Mouse (Mus musculus) lung, embryonic 16.5 days (tissue): ENCODE measurements around the gene Il17re. TPM values are rescaled to one million over a fixed set of nuclear protein-coding genes. Genes with fewer than 3 reads are reported as not detected.

Experiments
- ATAC-seq: fragments of 200-750 bp; cut with Nextera tagmentation; 2 replicates; pipeline ENCODE4 v1.8.0; 2017; ENCODE audit warnings: low read depth, mild to moderate bottlenecking, moderate library complexity
- H3K27ac ChIP-seq: fragments of 300-500 bp; sonication (generic); 2 replicates; pipeline ENCODE4 v1.5.1; 2014; ENCODE audit warnings: mild to moderate bottlenecking, control low read depth, low read length
- H3K27me3 ChIP-seq: fragments of 300-500 bp; sonication (generic); 2 replicates; pipeline ENCODE4 v1.6.1; 2014; ENCODE audit warnings: low read depth, low read length, mixed read lengths; ENCODE audit not compliant: control insufficient read depth, insufficient read depth
- H3K36me3 ChIP-seq: fragments of 300-500 bp; sonication (generic); 2 replicates; pipeline ENCODE4 v1.6.1; 2014; ENCODE audit warnings: low read length; ENCODE audit not compliant: control insufficient read depth, insufficient read depth
- H3K4me1 ChIP-seq: fragments of 300-500 bp; sonication (generic); replicated peaks from 2 replicates; pipeline ENCODE4 v1.6.1; 2014; ENCODE audit warnings: low read length, mixed read lengths; ENCODE audit not compliant: control insufficient read depth, insufficient read depth
- H3K4me2 ChIP-seq: fragments of 300-500 bp; sonication (generic); 2 replicates; pipeline ENCODE4 v1.6.1; 2014; ENCODE audit warnings: low read depth, low read length, control low read depth
- H3K4me3 ChIP-seq: fragments of 300-500 bp; sonication (generic); 2 replicates; pipeline ENCODE4 v1.5.1; 2014; ENCODE audit warnings: mild to moderate bottlenecking, low read length, control low read depth
- H3K9ac ChIP-seq: fragments of 300-500 bp; sonication (generic); 2 replicates; pipeline ENCODE4 v1.6.1; 2014; ENCODE audit warnings: low read length, control low read depth
- H3K9me3 ChIP-seq: fragments of 300-500 bp; sonication (generic); 2 replicates; pipeline ENCODE4 v1.6.1; 2016; ENCODE audit warnings: low read length; ENCODE audit not compliant: control insufficient read depth
- WGBS: fragments of 180-500 bp; shearing (Covaris S2); extraction: QIAGEN DNeasy Blood & Tissue Kit; methylation state at CpG from one replicate; pipeline ENCODE4 v1.1.7; 2014; 5-methylcytosine and 5-hydroxymethylcytosine counted together
- polyA plus RNA-seq: library from polyadenylated mRNA; unstranded; fragments of >200 nt; fragmentation: Nextera tagmentation; extraction: Ambion mirVana; gene quantifications from 2 replicates; pipeline ENCODE4 v1.2.1, GENCODE M21; 2015

The Il17re gene
- polyA plus RNA-seq, 1 experiment from 2014 or later = 25.8 TPM

- ATAC-seq = no peak
- Histone ChIP-seq H3K4me3 (no peak overlapping the region), H3K4me1 (no peaks in the 10 kb centered on the region), H3K27me3 (no peaks in the 10 kb centered on the region), H3K36me3 (no peaks in the 10 kb centered on the region), H3K9me3 (no peaks in the 10 kb centered on the region), H3K27ac (no peak overlapping the region), H3K9ac (no peak overlapping the region), H3K4me2 (no peak overlapping the region)
- 84% methylated on average over 16 of the region's 16 CpGs for WGBS
These were observed 30.3 kb upstream of the Il17re start for GRCm38 (mm10) chr6:113428006-113428405.

- Histone ChIP-seq H3K4me1 (no peaks in the 10 kb centered on the region), H3K4me2 (no peak overlapping the region), H3K4me3 (no peak overlapping the region), H3K36me3 (no peaks in the 10 kb centered on the region), H3K27me3 (no peaks in the 10 kb centered on the region), H3K27ac (no peak overlapping the region), H3K9me3 (no peaks in the 10 kb centered on the region), H3K9ac (no peak overlapping the region)
- no peak for ATAC-seq
- 77% methylated on average over 3 of the region's 3 CpGs for WGBS
These were observed 28.3 kb upstream of the Il17re start for GRCm38 (mm10) chr6:113429965-113430364.

GRCm38 (mm10) chr6:113430846-113431245, 27.4 kb upstream of the Il17re start:
- WGBS = 55% methylated on average over 3 of the region's 3 CpGs
- no peak overlapping the region for H3K4me3 ChIP-seq
- no peaks in the 10 kb centered on the region for H3K27me3 ChIP-seq
- no peak overlapping the region for H3K27ac ChIP-seq
- H3K9ac ChIP-seq = no peak overlapping the region
- ATAC-seq = no peak
- H3K4me1 ChIP-seq = no peaks in the 10 kb centered on the region
- H3K9me3 ChIP-seq = no peaks in the 10 kb centered on the region
- no peaks in the 10 kb centered on the region for H3K36me3 ChIP-seq
- H3K4me2 ChIP-seq = no peak overlapping the region

GRCm38 (mm10) chr6:113431801-113432200, 26.5 kb upstream of the Il17re start:
- H3K4me3 ChIP-seq = no peak overlapping the region
- H3K4me1 ChIP-seq = no peaks in the 10 kb centered on the region
- no peak for ATAC-seq
- H3K9ac ChIP-seq = no peak overlapping the region
- H3K36me3 ChIP-seq = no peaks in the 10 kb centered on the region
- 54% methylated on average over 3 of the region's 3 CpGs for WGBS
- H3K9me3 ChIP-seq = no peaks in the 10 kb centered on the region
- no peak overlapping the region for H3K4me2 ChIP-seq
- no peak overlapping the region for H3K27ac ChIP-seq
- no peaks in the 10 kb centered on the region for H3K27me3 ChIP-seq

GRCm38 (mm10) chr6:113433661-113434060, 24.6 kb upstream of the Il17re start:
- Histone ChIP-seq H3K27me3 (no peaks in the 10 kb centered on the region), H3K27ac (no peak overlapping the region), H3K4me1 (no peaks in the 10 kb centered on the region), H3K9me3 (no peaks in the 10 kb centered on the region), H3K36me3 (no peaks in the 10 kb centered on the region), H3K4me2 (no peak overlapping the region), H3K4me3 (no peak overlapping the region), H3K9ac (no peak overlapping the region)
- no peak for ATAC-seq
- 59% methylated on average over 3 of the region's 3 CpGs for WGBS

GRCm38 (mm10) chr6:113434691-113435090, 23.6 kb upstream of the Il17re start:
- Histone ChIP-seq H3K36me3 (no peaks in the 10 kb centered on the region), H3K9ac (no peak overlapping the region), H3K4me1 (no peaks in the 10 kb centered on the region), H3K4me3 (no peak overlapping the region), H3K4me2 (no peak overlapping the region), H3K27me3 (no peaks in the 10 kb centered on the region), H3K27ac (no peak overlapping the region), H3K9me3 (no peaks in the 10 kb centered on the region)
- 66% methylated on average over 7 of the region's 7 CpGs for WGBS
- no peak for ATAC-seq

- Histone ChIP-seq H3K9ac (no peak within 1 kb of the TSS), H3K4me2 (no peak within 1 kb of the TSS), H3K4me1 (no peaks in the 10 kb centered on the region), H3K27ac (no peak within 1 kb of the TSS), H3K36me3 (no peaks in the 10 kb centered on the region), H3K27me3 (no peaks in the 10 kb centered on the region), H3K4me3 (no peak within 1 kb of the TSS), H3K9me3 (no peaks in the 10 kb centered on the region)
- WGBS = 75% methylated on average over 9 of the region's 9 CpGs
- no peak for ATAC-seq
These were observed 22.5 kb upstream of the Il17re start, which contains the start of gene Cidec for GRCm38 (mm10) chr6:113435664-113436205. TSS of gene Cidec (minus strand) at chr6:113435760.

GRCm38 (mm10) chr6:113437135-113437534, 21.1 kb upstream of the Il17re start:
- 67% methylated on average over 12 of the region's 12 CpGs for WGBS
- no peaks in the 10 kb centered on the region for H3K27me3 ChIP-seq
- H3K9me3 ChIP-seq = no peaks in the 10 kb centered on the region
- H3K4me2 ChIP-seq = no peak overlapping the region
- H3K36me3 ChIP-seq = no peaks in the 10 kb centered on the region
- no peaks in the 10 kb centered on the region for H3K4me1 ChIP-seq
- ATAC-seq = no peak
- no peak overlapping the region for H3K27ac ChIP-seq
- H3K4me3 ChIP-seq = no peak overlapping the region
- H3K9ac ChIP-seq = no peak overlapping the region

- H3K27me3 ChIP-seq = no peaks in the 10 kb centered on the region
- H3K4me1 ChIP-seq = peaks cover 5% of the 10 kb centered on the region; the same call in 1 of the 2 replicates
- no peak overlapping the region for H3K27ac ChIP-seq
- no peak overlapping the region for H3K4me2 ChIP-seq
- no peaks in the 10 kb centered on the region for H3K9me3 ChIP-seq
- no peak for ATAC-seq
- no peak overlapping the region for H3K4me3 ChIP-seq
- no peak overlapping the region for H3K9ac ChIP-seq
- H3K36me3 ChIP-seq = no peaks in the 10 kb centered on the region
- WGBS = 33% methylated on average over 12 of the region's 12 CpGs
These were observed 19.4 kb upstream of the Il17re start for GRCm38 (mm10) chr6:113438721-113439430.
